Mouse (Mus musculus) kidney, postnatal 36 days (tissue): ENCODE results near the gene Gm49358.

Source experiments
- DNase-seq, 2 experiments: peaks; one replicate each; pipeline ENCODE4 v3.0.0; 2021 to 2022; ENCODE audit warnings: mixed read lengths in 2 of 2

Gene Gm49358

GRCm38 (mm10) chr10:86763672-86764071, at the start of gene Gm49358:
Gene Gm49358 (plus strand): TSS chr10:86763972.
- DNase-seq, result no peak

- DNase-seq, result peak; percentile 32 to 41
Measured at GRCm38 (mm10) chr10:86727548-86727980, 36.2 kb upstream of the Gm49358 start.

- no peak for DNase-seq
Measured at GRCm38 (mm10) chr10:86728176-86728575, 35.6 kb upstream of the Gm49358 start.

DNA sequence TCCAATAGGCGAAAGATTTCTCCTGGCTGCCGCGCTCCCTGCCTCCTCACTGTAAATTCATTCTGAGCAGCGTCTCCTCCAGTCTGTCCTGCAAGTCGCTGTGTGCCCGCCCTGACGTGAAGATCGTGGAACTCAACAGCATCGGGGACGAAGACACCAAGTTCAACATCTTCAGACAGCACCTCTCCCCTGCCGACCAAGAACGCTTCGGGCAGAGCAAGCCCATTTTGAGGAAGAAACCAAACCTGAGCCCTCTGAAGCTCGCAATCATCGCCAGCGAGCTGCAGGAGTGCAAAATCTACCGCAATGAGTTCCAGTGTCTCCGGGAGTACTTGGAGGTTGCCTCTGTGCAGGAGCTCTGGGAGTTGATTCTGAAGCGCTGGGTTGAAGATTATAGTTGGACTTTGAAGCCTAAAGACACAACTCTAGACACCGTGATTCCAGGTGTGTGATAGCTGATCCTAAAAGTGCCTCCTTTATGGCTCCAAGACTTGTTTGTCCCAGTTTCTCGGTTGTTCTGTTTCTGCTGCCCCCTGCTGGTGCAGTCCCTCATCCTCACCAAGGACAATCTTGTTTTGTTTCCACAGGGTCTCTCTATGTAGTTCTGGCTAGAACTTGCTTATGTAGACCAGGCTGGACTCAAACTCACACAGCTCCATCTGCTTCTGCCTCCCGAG, 32.8 kb upstream of the Gm49358 start:
- DNase-seq, result peak; percentile 88 to 96

GRCm38 (mm10) chr10:86731500-86731863, 32.3 kb upstream of the Gm49358 start:
- no peak for DNase-seq

DNA sequence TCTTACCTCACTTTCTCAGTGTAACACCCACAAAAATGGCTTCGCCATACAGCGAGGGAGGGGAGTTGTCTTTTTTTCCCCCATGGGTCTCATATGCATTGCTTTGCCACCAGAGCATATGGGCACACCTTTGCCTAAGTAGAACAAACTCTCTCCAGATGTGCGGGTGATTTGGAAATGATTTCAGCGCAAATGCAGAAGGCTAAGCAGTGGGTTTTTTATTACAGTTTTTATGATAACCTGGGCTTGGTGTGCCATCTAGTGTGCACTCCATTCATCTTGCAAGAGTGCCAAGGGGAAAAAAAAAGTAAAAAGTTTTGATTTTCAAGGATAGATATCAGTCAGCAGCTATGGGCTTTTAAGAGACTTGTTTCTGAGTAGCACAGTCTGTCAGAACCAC, 28.7 kb upstream of the Gm49358 start:
- no peak for DNase-seq

- no peak for DNase-seq
Measured at GRCm38 (mm10) chr10:86742918-86743317, 20.9 kb upstream of the Gm49358 start.

- no peak for DNase-seq
Measured at GRCm38 (mm10) chr10:86744306-86744705, 19.5 kb upstream of the Gm49358 start.

DNA sequence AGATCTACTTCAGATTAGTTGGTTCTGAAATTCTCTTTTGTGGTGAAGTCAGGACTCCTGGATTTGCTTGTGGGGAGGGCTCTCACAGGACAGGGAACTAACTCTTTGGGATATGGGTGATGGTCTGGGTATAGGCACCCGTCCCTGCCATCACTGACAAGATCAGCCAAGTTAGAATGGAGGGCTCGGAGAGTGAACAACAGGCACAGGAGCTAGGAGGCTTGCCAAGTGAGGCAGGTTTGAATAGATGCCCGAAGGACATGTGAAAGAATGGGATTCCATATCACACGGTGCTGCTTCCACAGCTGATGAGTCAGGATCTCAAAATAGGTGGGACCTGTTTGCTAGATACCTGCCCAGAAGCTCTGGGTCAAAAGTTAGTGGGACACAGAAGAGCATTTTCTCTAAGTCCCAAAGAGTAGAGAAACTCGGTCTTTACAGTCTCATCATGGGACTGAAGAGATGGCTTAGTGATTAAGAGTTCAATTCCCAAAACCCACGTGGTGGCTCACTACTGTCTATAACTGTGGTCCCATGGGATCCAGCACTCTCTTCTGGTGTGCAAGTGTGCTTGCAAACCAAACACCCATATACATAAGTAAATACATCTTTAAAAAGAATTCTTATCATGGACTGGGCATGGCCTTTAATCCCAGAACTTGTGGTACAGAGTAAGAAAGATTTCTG, 7.8 kb upstream of the Gm49358 start:
- no peak for DNase-seq

- no peak for DNase-seq
Measured at GRCm38 (mm10) chr10:86757724-86758123, 6.0 kb upstream of the Gm49358 start.

- no peak for DNase-seq
Measured at GRCm38 (mm10) chr10:86758211-86758610, 5.6 kb upstream of the Gm49358 start.

DNA sequence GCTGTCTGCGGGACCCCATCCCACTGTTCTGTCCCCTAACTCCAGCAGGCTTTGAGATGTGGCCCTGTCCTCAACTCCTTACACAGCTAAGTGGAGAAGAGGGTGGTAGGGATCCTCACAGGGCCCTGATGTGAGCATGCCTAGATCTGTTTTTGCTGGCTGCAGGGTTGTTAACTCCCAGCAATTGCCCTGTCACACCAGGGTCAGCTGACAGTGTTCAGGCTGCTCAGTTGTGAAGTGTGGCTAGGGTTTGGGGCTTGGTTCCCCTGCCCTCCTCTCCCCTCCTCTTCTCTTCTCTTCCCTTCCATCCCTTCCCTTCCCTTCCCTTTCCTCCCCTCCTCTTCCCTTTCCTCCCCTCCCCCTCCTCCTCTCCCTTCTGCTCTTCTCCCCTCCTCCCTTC, 2.5 kb upstream of the Gm49358 start:
- DNase-seq, result no peak

DNA sequence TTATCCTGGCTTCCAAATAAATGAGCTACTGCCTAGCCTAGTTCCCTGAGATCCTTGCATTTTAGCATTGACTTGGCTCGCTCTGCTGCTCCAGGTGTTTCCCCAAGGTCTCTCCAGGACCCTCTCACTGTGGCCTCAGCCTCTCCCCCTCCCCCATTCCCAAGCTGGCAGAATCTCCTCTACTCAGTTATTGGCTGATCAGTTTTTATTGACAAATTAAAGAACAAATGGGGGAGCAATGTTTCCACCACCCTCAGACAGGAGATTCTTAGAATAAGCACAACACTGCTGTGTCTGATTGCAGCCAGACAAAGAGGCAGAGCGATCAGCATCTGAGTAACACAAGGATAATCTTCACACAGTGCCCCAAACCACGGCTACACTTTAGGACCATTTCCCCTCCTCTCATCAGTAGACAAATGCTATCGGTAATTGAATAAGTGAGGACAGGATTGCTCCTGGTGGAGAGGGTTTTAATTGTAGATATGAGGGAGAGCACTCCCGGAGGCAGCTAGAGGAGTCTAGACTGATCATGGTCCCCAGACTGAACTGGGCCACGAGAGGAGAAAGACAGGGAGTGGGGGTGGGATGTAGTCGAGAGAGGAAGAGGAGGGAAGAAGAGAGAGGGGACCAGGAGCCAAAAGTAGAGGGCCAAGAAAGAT, 1.9 kb upstream of the Gm49358 start:
- DNase-seq, result no peak

- DNase-seq, result no peak
Measured at GRCm38 (mm10) chr10:86762384-86762730, 1.4 kb upstream of the Gm49358 start.

- no peak for DNase-seq
Measured at GRCm38 (mm10) chr10:86765344-86765966, 1.7 kb downstream of the Gm49358 start.

- DNase-seq, result no peak
Measured at GRCm38 (mm10) chr10:86769216-86769615, 5.4 kb downstream of the Gm49358 start.

GRCm38 (mm10) chr10:86769797-86770196, 6.0 kb downstream of the Gm49358 start:
- DNase-seq, result peak; percentile 20 to 26

DNA sequence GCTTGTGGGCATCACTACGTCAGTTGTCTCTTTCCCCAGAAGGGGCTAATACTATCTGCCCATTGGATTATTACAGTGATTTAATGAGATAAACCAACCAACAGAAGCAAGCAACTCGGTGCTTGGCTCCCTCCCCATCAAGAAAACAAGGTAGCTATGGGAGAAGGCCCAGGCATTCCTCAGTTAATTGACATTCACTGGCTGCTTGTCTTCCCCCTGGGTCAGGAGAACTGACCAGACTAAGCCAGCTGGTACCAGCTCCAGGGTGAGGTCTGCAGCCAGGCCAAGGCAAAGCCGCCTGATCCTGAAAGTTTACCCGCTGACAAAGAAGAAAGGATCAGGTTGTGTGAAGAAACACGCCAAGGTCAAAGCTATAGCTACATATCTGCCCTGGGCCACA, 7.9 kb downstream of the Gm49358 start:
- peak; percentile 57 to 65 for DNase-seq

DNA sequence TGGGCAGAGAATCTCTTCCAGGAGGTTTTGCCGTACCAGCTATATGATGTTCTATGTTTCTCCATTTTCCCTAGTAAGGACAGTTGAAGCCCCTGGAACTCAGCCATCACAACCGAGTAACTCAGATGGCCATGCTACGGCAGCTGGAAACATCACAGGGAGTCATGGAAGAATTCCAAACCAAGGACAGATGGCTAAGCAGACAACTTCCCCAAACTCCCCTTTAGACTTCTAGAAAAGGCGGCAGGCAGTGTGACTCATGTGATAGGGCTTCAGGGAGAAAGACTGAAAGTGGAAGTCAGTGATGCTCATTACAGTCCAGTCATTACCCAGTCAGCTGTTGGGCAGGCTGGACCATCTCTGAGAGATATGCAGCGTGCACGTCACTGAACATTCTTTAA, 8.5 kb downstream of the Gm49358 start:
- no peak for DNase-seq

DNA sequence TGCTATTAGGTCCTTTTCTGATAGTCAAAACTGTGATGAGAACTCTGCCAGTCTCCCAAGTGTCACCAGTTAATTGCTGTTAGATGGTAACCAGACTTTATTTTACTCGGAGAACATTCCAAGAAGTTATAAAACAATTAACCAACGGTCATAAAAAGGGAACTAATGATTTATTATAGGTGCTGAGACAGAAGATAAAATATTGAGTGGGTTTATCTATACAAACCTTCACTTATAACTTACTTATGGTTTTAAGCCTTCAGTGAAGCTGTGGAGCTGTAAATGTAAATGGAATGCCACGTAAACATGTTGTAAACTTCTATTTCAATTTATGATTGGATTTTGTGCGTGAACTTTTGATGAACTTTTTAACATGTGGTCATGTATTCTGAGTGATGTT, 9.6 kb downstream of the Gm49358 start:
- no peak for DNase-seq

- DNase-seq, result peak in 1 of 2 experiments; percentile 17
Measured at GRCm38 (mm10) chr10:86776281-86776680, 12.5 kb downstream of the Gm49358 start.

DNA sequence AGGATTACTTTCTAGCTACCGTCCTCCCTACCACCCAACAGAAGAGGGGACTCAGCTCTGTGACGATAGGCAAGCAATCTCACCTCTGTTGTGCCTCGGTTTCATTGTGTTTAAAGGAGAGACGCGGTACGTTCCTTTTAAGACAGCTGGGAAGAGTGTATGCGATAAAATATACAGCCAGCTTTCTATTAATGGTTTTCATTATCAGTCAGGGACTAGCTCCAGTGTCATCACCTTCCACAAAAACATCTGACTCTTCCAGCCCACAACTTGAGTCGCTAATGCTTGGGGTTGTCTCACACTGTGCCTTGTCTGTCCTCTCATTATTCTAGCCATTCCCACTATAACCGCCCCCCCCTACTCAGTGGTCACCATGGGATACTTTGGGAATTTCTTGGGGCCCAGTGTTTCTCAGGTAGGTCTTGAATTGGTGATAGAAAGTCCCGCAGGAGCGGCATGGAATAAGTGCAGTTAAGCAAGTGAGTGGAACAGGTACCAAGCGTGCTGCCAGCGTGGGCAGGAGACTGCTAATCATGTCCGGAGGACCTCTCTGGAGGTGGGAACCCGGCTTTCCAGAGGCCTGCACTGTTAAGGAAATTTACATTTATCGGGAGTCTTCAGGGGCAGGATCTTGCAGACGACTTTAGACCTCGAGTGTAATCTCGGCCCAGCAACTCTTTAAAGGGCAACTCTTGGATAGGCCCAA, 14.0 kb downstream of the Gm49358 start:
- no peak for DNase-seq
